Mouse (Mus musculus) lung, postnatal 25 days (tissue): Measurements from ENCODE around the gene Gabre.

Experiments used
- DNase-seq: peaks from one replicate; pipeline ENCODE4 v3.0.0; 2022; ENCODE audit warnings: low spot score

The Gabre gene

GRCm38 (mm10) chrX:72274659-72275371 is at the start of gene Gabre:
Gene Gabre (minus strand): TSS chrX:72274803.
- peak; percentile 13 for DNase-seq

- no peak for DNase-seq
Observed at GRCm38 (mm10) chrX:72297812-72298211, 23.2 kb upstream of the Gabre start.

DNA sequence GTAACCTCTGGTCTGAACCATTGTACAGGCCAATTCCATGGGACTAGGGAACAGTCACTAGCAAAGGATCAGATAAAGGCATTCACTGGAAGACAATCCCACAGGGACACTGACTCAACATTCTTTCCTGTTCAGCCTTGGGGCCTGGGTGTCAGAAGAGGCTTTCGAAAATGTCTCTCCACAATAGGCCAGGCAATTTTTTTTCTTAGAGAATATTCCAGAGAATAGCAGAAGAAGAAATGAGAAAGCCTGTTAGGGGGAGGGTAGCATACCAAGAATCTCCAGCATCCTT is 715 bp upstream of the Gabre start:
- no peak for DNase-seq

GRCm38 (mm10) chrX:72273966-72274658 is 491 bp downstream of the Gabre start:
- DNase-seq: peak; percentile 1

GRCm38 (mm10) chrX:72270637-72271036 is 4.0 kb downstream of the Gabre start:
- no peak for DNase-seq

GRCm38 (mm10) chrX:72221717-72222116 is 52.9 kb downstream of the Gabre start, which contains the start of gene Magea4:
Gene Magea4 (plus strand): TSS chrX:72222017.
- DNase-seq: no peak
